Mouse (Mus musculus): Measurements from ENCODE around the gene Arpc1a. TPM values are rescaled to one million over a fixed set of nuclear protein-coding genes. Genes with fewer than 3 reads are reported as not detected.

Gene Arpc1a
- polyA plus RNA-seq, 1 experiment from 2014 or later = 147 TPM

- no peak for ATAC-seq (ENCODE audit: insufficient number of reproducible peaks, low FRiP score, low TSS enrichment, low read depth)
- no peak overlapping the region for H3K4me2 ChIP-seq
- H3K9me3 ChIP-seq = no peaks in the 10 kb centered on the region
- no peak overlapping the region for H3K9ac ChIP-seq
- no peaks in the 10 kb centered on the region for H3K27me3 ChIP-seq
- H3K36me3 ChIP-seq = peaks cover 52% of the 10 kb centered on the region
- no peak overlapping the region for H3K4me3 ChIP-seq
- no peak overlapping the region for H3K27ac ChIP-seq
- H3K4me1 ChIP-seq = peaks cover 17% of the 10 kb centered on the region
- 92% methylated on average over 6 of the region's 6 CpGs for WGBS
Observed at GRCm38 (mm10) chr5:145110401-145110800, 26.8 kb downstream of the Arpc1a start.

GRCm38 (mm10) chr5:145112566-145112965 lies 28.9 kb downstream of the Arpc1a start:
- Histone ChIP-seq H3K4me2 (no peak overlapping the region), H3K27me3 (no peaks in the 10 kb centered on the region), H3K4me3 (no peak overlapping the region), H3K9me3 (no peaks in the 10 kb centered on the region), H3K9ac (no peak overlapping the region), H3K27ac (no peak overlapping the region), H3K36me3 (peaks cover 31% of the 10 kb centered on the region), H3K4me1 (peaks cover 38% of the 10 kb centered on the region)
- no peak for ATAC-seq (ENCODE audit: insufficient number of reproducible peaks, low FRiP score, low TSS enrichment, low read depth)
- 74% methylated on average over 8 of the region's 8 CpGs for WGBS

DNA sequence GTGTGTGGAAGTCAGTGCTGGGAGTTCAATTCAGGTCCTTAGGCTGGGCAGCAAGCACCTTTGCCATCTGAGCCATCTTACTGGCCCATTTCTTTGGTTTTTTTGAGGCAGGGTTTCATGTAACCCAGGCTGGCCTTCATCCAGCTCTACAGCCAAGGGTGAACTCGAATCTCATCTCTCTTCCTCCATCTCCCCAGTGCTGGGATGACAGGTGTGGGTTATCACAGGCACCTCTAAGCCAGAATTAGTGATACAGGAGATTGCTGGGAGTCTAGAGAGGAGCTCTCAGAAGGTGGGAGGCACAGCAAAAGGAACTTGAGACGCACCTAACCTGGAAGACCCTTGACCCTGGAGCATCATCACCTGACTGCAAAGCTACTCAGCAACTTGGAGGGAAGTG lies 29.8 kb downstream of the Arpc1a start:
- ATAC-seq (ENCODE audit: insufficient number of reproducible peaks, low FRiP score, low TSS enrichment, low read depth) = no peak
- Histone ChIP-seq H3K4me3 (peak overlapping the region; percentile 66), H3K9me3 (no peaks in the 10 kb centered on the region), H3K9ac (no peak overlapping the region), H3K27me3 (no peaks in the 10 kb centered on the region), H3K4me1 (peaks cover 47% of the 10 kb centered on the region), H3K4me2 (peak overlapping the region; percentile 73), H3K27ac (0 out of 2 replicates have a peak overlapping the region, but pooled peaks have one; percentile 83), H3K36me3 (peaks cover 23% of the 10 kb centered on the region)
- 37% methylated on average over 2 of the region's 2 CpGs for WGBS

- H3K4me2 ChIP-seq = peak within 1 kb of the TSS; percentile 73
- H3K4me3 ChIP-seq = peak within 1 kb of the TSS; percentile 66
- H3K4me1 ChIP-seq = peaks cover 49% of the 10 kb centered on the region
- peak within 1 kb of the TSS; percentile 54 for H3K9ac ChIP-seq
- no peaks in the 10 kb centered on the region for H3K9me3 ChIP-seq
- peak within 1 kb of the TSS; percentile 83 for H3K27ac ChIP-seq
- ATAC-seq (ENCODE audit: insufficient number of reproducible peaks, low FRiP score, low TSS enrichment, low read depth) = peak; percentile 37; the same call in 1 of the 2 replicates
- WGBS = under 1% methylated on average over 49 of the region's 53 CpGs
- H3K36me3 ChIP-seq = peaks cover 18% of the 10 kb centered on the region
- H3K27me3 ChIP-seq = no peaks in the 10 kb centered on the region
Observed at GRCm38 (mm10) chr5:145114071-145114605, 30.5 kb downstream of the Arpc1a start, which contains the start of gene Arpc1b. TSS of gene Arpc1b (plus strand) at chr5:145114215.

GRCm38 (mm10) chr5:145114606-145115473 lies 31.2 kb downstream of the Arpc1a start:
- no peak; the same call in 1 of the 2 replicates for ATAC-seq (ENCODE audit: insufficient number of reproducible peaks, low FRiP score, low TSS enrichment, low read depth)
- H3K27me3 ChIP-seq = no peaks in the 10 kb centered on the region
- H3K9ac ChIP-seq = peak overlapping the region; percentile 54
- no peaks in the 10 kb centered on the region for H3K9me3 ChIP-seq
- peak overlapping the region; percentile 73 for H3K4me2 ChIP-seq
- H3K4me1 ChIP-seq = peaks cover 49% of the 10 kb centered on the region
- H3K4me3 ChIP-seq = peak overlapping the region; percentile 66
- peak overlapping the region; percentile 83 for H3K27ac ChIP-seq
- 10% methylated on average over 33 of the region's 40 CpGs for WGBS
- peaks cover 11% of the 10 kb centered on the region for H3K36me3 ChIP-seq

GRCm38 (mm10) chr5:145115736-145116135 lies 32.1 kb downstream of the Arpc1a start:
- no peaks in the 10 kb centered on the region for H3K9me3 ChIP-seq
- H3K36me3 ChIP-seq = peaks cover 2% of the 10 kb centered on the region
- H3K27ac ChIP-seq = peak overlapping the region; percentile 88
- no peaks in the 10 kb centered on the region for H3K27me3 ChIP-seq
- H3K4me2 ChIP-seq = peak overlapping the region; percentile 73
- peak overlapping the region; percentile 66 for H3K4me3 ChIP-seq
- peaks cover 57% of the 10 kb centered on the region for H3K4me1 ChIP-seq
- no peak overlapping the region for H3K9ac ChIP-seq
- 80% methylated on average over 5 of the region's 5 CpGs for WGBS
- no peak for ATAC-seq (ENCODE audit: insufficient number of reproducible peaks, low FRiP score, low TSS enrichment, low read depth)

DNA sequence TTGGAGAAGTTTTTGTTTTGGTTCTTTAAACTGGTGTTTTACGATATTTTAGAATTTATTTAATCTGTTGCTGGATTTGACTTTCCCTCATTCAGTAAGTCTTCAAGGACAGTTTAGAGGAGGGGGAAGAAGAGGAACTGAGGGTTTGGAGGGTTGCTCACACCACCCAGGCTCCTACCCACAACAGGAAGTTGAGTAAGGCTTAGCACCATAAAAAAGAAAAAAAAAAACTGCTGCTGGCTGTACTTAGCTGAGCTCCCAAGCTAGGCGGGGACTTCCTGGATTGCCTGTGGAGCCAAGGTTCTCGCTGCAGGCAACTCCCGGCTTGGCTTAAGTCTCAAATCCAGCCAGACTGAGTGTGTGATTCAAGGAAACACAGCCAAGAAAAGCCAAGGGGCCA lies 32.7 kb downstream of the Arpc1a start:
- peak overlapping the region; percentile 88 for H3K27ac ChIP-seq

GRCm38 (mm10) chr5:145116916-145117315 lies 33.3 kb downstream of the Arpc1a start:
- WGBS = 39% methylated on average over 10 of the region's 10 CpGs
- H3K4me2 ChIP-seq = peak overlapping the region; percentile 73

More for the DNA sequence above, 32.7 kb downstream of the Arpc1a start:
- no peaks in the 10 kb centered on the region for H3K36me3 ChIP-seq
- 12% methylated on average over 4 of the region's 4 CpGs for WGBS
- ATAC-seq (ENCODE audit: insufficient number of reproducible peaks, low FRiP score, low TSS enrichment, low read depth) = peak; percentile 73
- H3K27me3 ChIP-seq = no peaks in the 10 kb centered on the region
- peak overlapping the region; percentile 66; the same call in 1 of the 2 replicates for H3K4me3 ChIP-seq
- H3K9me3 ChIP-seq = no peaks in the 10 kb centered on the region
- H3K4me1 ChIP-seq = peaks cover 61% of the 10 kb centered on the region
- H3K9ac ChIP-seq = no peak overlapping the region
- H3K4me2 ChIP-seq = peak overlapping the region; percentile 73

GRCm38 (mm10) chr5:145118005-145118404 lies 34.4 kb downstream of the Arpc1a start:
- Histone ChIP-seq H3K9ac (no peak overlapping the region), H3K4me3 (no peak overlapping the region), H3K4me2 (no peak overlapping the region), H3K27me3 (no peaks in the 10 kb centered on the region), H3K27ac (no peak overlapping the region), H3K9me3 (no peaks in the 10 kb centered on the region), H3K36me3 (peaks cover 16% of the 10 kb centered on the region), H3K4me1 (peaks cover 61% of the 10 kb centered on the region)
- ATAC-seq (ENCODE audit: insufficient number of reproducible peaks, low FRiP score, low TSS enrichment, low read depth) = no peak
- WGBS = 53% methylated on average over 6 of the region's 6 CpGs

More at GRCm38 (mm10) chr5:145116916-145117315, 33.3 kb downstream of the Arpc1a start:
- peaks cover 61% of the 10 kb centered on the region for H3K4me1 ChIP-seq
- peak overlapping the region; percentile 66; the same call in 1 of the 2 replicates for H3K4me3 ChIP-seq
- H3K9ac ChIP-seq = no peak overlapping the region
- no peaks in the 10 kb centered on the region for H3K27me3 ChIP-seq
- H3K36me3 ChIP-seq = peaks cover 5% of the 10 kb centered on the region
- H3K9me3 ChIP-seq = no peaks in the 10 kb centered on the region
- ATAC-seq (ENCODE audit: insufficient number of reproducible peaks, low FRiP score, low TSS enrichment, low read depth) = peak; percentile 32; the same call in 1 of the 2 replicates
- H3K27ac ChIP-seq = peak overlapping the region; percentile 88

GRCm38 (mm10) chr5:145118461-145118860 lies 34.8 kb downstream of the Arpc1a start:
- H3K27ac ChIP-seq = no peak overlapping the region
- ATAC-seq (ENCODE audit: insufficient number of reproducible peaks, low FRiP score, low TSS enrichment, low read depth) = no peak
- WGBS = 93% methylated on average over 5 of the region's 5 CpGs

DNA sequence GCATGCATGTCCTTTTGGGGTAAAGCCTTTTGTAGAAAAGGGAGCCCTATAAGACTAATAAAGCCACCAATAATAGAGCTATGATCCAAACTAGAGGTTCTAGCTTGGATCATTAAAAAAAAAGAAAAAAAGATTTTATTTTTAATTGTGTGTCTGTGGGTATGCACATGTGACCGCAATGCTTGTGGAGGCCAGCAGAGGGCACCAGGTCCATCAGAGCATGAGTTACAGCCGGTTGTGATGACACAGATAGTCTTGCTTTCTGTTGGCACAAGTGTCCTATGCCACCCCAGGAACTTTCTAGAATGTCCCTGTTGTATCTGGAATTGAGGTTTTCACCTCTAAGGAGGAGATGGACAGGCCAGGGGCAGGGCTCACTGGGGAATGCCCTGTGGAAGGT lies 35.8 kb downstream of the Arpc1a start:
- no peak overlapping the region for H3K9ac ChIP-seq
- no peaks in the 10 kb centered on the region for H3K27me3 ChIP-seq
- peaks cover 54% of the 10 kb centered on the region for H3K4me1 ChIP-seq
- H3K27ac ChIP-seq = no peak overlapping the region
- no peak overlapping the region for H3K4me2 ChIP-seq
- peaks cover 30% of the 10 kb centered on the region for H3K36me3 ChIP-seq
- 91% methylated on average over 2 of the region's 2 CpGs for WGBS
- H3K9me3 ChIP-seq = no peaks in the 10 kb centered on the region
- ATAC-seq (ENCODE audit: insufficient number of reproducible peaks, low FRiP score, low TSS enrichment, low read depth) = no peak
- no peak overlapping the region for H3K4me3 ChIP-seq

More at GRCm38 (mm10) chr5:145118461-145118860, 34.8 kb downstream of the Arpc1a start:
- no peak overlapping the region for H3K4me2 ChIP-seq
- H3K36me3 ChIP-seq = peaks cover 20% of the 10 kb centered on the region
- no peak overlapping the region for H3K9ac ChIP-seq
- no peaks in the 10 kb centered on the region for H3K27me3 ChIP-seq
- peaks cover 61% of the 10 kb centered on the region for H3K4me1 ChIP-seq
- no peak overlapping the region for H3K4me3 ChIP-seq
- H3K9me3 ChIP-seq = no peaks in the 10 kb centered on the region

- H3K27me3 ChIP-seq = no peaks in the 10 kb centered on the region
- no peak overlapping the region for H3K4me3 ChIP-seq
- no peaks in the 10 kb centered on the region for H3K9me3 ChIP-seq
- no peak for ATAC-seq (ENCODE audit: insufficient number of reproducible peaks, low FRiP score, low TSS enrichment, low read depth)
- WGBS = 37% methylated on average over 7 of the region's 7 CpGs
- H3K4me1 ChIP-seq = peaks cover 39% of the 10 kb centered on the region
- no peak overlapping the region for H3K9ac ChIP-seq
- H3K4me2 ChIP-seq = no peak overlapping the region
- H3K27ac ChIP-seq = peak overlapping the region; percentile 40
- H3K36me3 ChIP-seq = peaks cover 45% of the 10 kb centered on the region
Observed at GRCm38 (mm10) chr5:145120921-145121320, 37.3 kb downstream of the Arpc1a start.

Data from limb, embryonic 15.5 days (tissue).